Mouse (Mus musculus) cortical plate, adult 2 months (tissue): ENCODE data around the gene Zswim9. TPM values are rescaled to one million over a fixed set of nuclear protein-coding genes. Genes with fewer than 3 reads are reported as not detected.
A peak's percentile ranks its signal among the peaks of the same experiment; 100 is the strongest.

Source experiments
- H3K27ac ChIP-seq: fragments of 200-500 bp; 2 replicates; pipeline ENCODE4 v1.5.1; 2012; ENCODE audit warnings: low read length, control low read depth, inconsistent platforms; ENCODE audit not compliant: insufficient read depth
- H3K4me1 ChIP-seq: fragments of 200-500 bp; 2 replicates; pipeline ENCODE4 v1.6.1; 2011; ENCODE audit warnings: low read length; ENCODE audit not compliant: control insufficient read depth, insufficient read depth
- H3K4me3 ChIP-seq: fragments of 200-500 bp; 2 replicates; pipeline ENCODE4 v1.5.1; 2011; ENCODE audit warnings: mild to moderate bottlenecking, low read length, control low read depth; ENCODE audit not compliant: insufficient read depth
- CTCF ChIP-seq: fragments of 200-500 bp; IDR thresholded peaks from 2 replicates; pipeline ENCODE4 v1.5.1; 2011; ENCODE audit warnings: mild to moderate bottlenecking, control low read depth, low read length; ENCODE audit not compliant: insufficient read depth; ENCODE audit errors: extremely low read depth
- POLR2A ChIP-seq: fragments of 200-500 bp; IDR thresholded peaks from 2 replicates; pipeline ENCODE4 v1.6.1; 2011; ENCODE audit warnings: mild to moderate bottlenecking, low read length, control low read depth; ENCODE audit not compliant: insufficient read depth; ENCODE audit errors: extremely low read depth
- polyA plus RNA-seq: library from polyadenylated mRNA; depleted of rRNA; stranded (reverse); fragments of >200 nt; gene quantifications from 2 replicates; pipeline ENCODE4 v1.2.3, GENCODE M21; 2012; rRNA removed

Zswim9 gene
- 8.5 and 8.6 TPM in 2 replicates for polyA plus RNA-seq

GRCm38 (mm10) chr7:13278308-13278891 is at the start of gene Zswim9:
Gene Zswim9 (minus strand): TSS chr7:13278721.
- TF ChIP-seq CTCF: no peak
- 0 out of 2 replicates have a peak, but pooled peaks have one; percentile 11 for TF ChIP-seq POLR2A
- peak within 1 kb of the TSS; percentile 95 for H3K27ac ChIP-seq
- peak within 1 kb of the TSS; percentile 98 for H3K4me3 ChIP-seq
- H3K4me1 ChIP-seq: peaks cover 2% of the 10 kb centered on the region

GRCm38 (mm10) chr7:13324316-13324715 is 45.8 kb upstream of the Zswim9 start, which contains the start of gene Pla2g4c:
Gene Pla2g4c (plus strand): TSS chr7:13324655.
- H3K4me1 ChIP-seq: no peaks in the 10 kb centered on the region
- H3K4me3 ChIP-seq: no peak within 1 kb of the TSS
- TF ChIP-seq POLR2A (no peak), CTCF (no peak)
- H3K27ac ChIP-seq: no peak within 1 kb of the TSS

DNA sequence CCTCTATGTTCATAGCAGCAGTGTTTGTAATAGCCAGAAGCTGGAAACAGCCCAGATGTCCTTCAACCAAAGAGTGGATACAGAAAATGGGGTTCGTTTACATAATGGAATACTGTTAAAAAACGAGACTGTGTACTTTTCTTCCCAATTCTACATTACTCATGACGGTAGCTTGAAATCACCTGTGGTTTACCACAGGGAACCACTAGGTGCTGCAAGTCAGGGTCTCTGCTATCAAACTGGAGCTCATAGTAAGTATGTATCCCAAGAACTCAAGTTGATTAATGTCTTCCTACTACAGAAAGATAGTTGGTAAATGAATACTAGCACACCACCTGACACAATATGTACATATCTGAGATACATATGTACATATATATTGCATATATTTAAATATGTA is 42.9 kb upstream of the Zswim9 start:
- no peak overlapping the region for H3K27ac ChIP-seq
- no peaks in the 10 kb centered on the region for H3K4me1 ChIP-seq
- H3K4me3 ChIP-seq: no peak overlapping the region
- TF ChIP-seq POLR2A (no peak), CTCF (no peak)

GRCm38 (mm10) chr7:13314095-13314597 is 35.6 kb upstream of the Zswim9 start:
- TF ChIP-seq POLR2A: no peak
- TF ChIP-seq CTCF: no peak
- no peaks in the 10 kb centered on the region for H3K4me1 ChIP-seq
- no peak overlapping the region for H3K27ac ChIP-seq
- no peak overlapping the region for H3K4me3 ChIP-seq

GRCm38 (mm10) chr7:13311401-13311800 is 32.9 kb upstream of the Zswim9 start:
- Histone ChIP-seq H3K27ac (no peak overlapping the region), H3K4me1 (no peaks in the 10 kb centered on the region), H3K4me3 (no peak overlapping the region)
- no peak for TF ChIP-seq POLR2A
- no peak for TF ChIP-seq CTCF

DNA sequence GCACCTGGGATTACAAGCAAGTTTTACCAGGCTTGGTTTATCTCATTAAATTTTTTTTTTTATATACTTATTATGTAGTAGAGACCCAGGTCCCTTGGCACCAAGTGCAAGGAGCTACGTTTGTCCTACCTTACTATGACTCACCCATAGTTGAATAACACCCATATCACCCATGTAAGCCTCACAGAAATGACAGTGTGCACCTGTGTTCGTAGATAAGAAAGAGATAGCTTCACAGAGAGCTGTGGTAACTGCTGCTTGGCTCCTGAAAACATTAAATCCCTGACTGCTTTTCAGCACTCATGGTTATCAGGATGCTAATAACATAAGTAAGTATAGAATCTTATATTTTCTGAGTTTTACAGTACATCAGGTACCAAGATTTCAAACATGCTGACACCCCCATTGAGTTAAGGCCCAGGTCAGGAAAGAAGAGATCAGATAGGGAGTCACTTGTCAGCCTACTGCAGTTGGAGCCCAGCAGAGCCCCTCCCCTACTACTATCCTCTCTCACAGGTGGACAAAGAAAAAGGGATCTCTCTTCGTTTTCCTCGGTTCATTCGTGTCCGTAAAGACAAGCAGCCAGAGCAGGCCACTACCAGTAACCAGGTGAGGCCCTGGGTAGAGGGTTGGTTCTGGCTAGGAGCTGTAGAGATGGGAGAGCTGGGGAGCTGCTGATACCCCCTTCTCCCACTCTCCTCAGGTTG is 32.1 kb upstream of the Zswim9 start:
- Histone ChIP-seq H3K4me1 (no peaks in the 10 kb centered on the region), H3K27ac (no peak overlapping the region), H3K4me3 (no peak overlapping the region)
- TF ChIP-seq CTCF (no peak), POLR2A (no peak)

GRCm38 (mm10) chr7:13309407-13309806 is 30.9 kb upstream of the Zswim9 start:
- TF ChIP-seq POLR2A (no peak), CTCF (no peak)
- no peak overlapping the region for H3K4me3 ChIP-seq

DNA sequence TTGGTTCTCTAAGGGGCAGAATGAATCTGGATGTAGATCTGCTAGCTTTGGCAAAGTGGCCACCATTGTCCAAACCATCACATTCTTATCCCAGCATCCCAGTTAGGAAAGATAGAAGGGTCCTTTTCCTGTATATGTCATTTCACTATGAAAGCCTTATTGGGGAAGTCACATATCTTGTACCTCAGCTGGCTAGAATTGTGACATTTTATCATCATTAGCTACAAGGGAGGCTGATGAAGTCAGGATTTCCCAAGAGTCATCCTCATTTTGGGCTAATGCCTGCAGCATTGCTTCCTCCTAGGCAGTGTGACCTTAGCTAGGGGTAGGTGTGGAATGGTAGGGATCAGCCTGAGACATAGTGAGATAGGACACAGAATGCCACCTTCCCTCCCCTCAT is 24.9 kb upstream of the Zswim9 start:
- Histone ChIP-seq H3K4me1 (no peaks in the 10 kb centered on the region), H3K27ac (no peak overlapping the region), H3K4me3 (no peak overlapping the region)
- TF ChIP-seq POLR2A (no peak), CTCF (no peak)

More at GRCm38 (mm10) chr7:13309407-13309806, 30.9 kb upstream of the Zswim9 start:
- Histone ChIP-seq H3K4me1 (no peaks in the 10 kb centered on the region), H3K27ac (no peak overlapping the region)

DNA sequence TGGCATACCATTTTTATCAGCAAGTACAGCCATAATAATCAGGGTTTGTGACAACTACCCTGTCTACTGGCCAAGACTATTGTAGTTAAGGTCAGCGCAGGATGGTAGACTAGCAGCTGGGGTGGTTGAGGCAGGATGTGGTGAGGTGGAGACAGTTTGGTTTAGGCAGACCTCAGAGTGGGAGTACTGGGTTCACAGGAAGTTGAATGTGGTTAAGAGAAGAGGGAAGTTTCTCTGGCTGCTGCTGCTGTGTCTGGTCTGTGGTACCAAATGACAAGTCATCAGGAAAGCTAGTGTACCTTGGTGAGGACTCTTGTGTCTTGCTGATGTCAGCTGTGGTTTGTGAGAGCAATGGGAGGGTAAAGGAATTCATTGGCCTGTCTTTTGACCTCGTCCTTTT is 24.3 kb upstream of the Zswim9 start:
- Histone ChIP-seq H3K27ac (no peak overlapping the region), H3K4me3 (no peak overlapping the region), H3K4me1 (no peaks in the 10 kb centered on the region)
- TF ChIP-seq POLR2A (no peak), CTCF (no peak)

DNA sequence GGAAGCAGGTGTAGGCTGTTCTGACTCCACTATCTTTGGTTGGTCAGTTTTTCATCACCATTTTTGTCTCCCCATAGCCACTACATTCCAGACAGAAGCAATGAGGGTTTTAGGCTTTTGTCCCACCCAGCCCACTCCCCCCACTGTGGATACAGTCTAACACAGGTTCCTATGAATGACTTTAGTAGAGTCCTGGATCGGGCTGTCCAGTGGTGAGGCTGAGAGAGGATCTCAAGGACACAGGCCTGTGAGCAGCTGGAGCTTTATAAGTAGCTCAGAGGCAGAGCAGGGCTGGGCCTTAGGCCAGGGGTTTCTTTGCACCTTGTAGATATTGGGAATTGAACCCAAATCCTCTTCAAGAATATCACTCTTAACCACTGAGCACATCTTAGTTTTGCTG is 23.1 kb upstream of the Zswim9 start:
- TF ChIP-seq POLR2A (no peak), CTCF (no peak)
- Histone ChIP-seq H3K27ac (no peak overlapping the region), H3K4me1 (no peaks in the 10 kb centered on the region), H3K4me3 (no peak overlapping the region)
